Mouse (Mus musculus) thymus, adult 2 months (tissue): ENCODE data around the gene Sapcd1.

Source experiments
- CTCF ChIP-seq: fragments of 200-500 bp; IDR thresholded peaks from 2 replicates; pipeline ENCODE4 v1.5.1; 2012; ENCODE audit warnings: mild to moderate bottlenecking, control low read depth, low read length, moderate library complexity, borderline replicate concordance; ENCODE audit not compliant: control insufficient read depth, poor library complexity, insufficient read depth; ENCODE audit errors: extremely low read depth
- POLR2A ChIP-seq: fragments of 200-500 bp; IDR thresholded peaks from 2 replicates; pipeline ENCODE4 v1.6.1; 2012; ENCODE audit warnings: mild to moderate bottlenecking, low read length, control low read depth, moderate library complexity; ENCODE audit not compliant: control insufficient read depth, poor library complexity, insufficient read depth; ENCODE audit errors: extremely low read depth

DNA sequence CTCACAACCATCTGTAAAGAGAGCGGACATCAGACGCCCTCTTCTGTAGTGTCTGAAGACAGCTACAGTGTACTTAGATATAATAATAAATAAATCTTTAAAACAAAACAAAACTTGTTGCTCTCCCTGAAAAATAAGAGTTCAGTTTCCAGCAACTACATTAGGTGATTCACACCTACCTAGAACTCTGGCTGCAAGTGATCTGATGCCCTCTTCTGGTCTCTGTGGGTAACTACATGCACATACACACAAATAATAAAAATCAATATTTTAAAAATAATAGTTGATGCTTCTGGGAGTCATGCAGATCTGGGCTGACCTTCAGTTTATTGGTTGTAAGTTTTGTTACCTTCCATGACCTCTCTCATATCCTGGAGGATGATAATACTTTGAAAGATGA is 43.6 kb downstream of the Sapcd1 start:
- TF ChIP-seq POLR2A = no peak
- TF ChIP-seq CTCF = no peak
